Mouse (Mus musculus) cerebellum, adult 8-10 months (tissue): Measurements from ENCODE around the gene Ntng1.
A peak's percentile ranks its signal among the peaks of the same experiment; 100 is the strongest.

Source experiments
- DNase-seq: peaks from one replicate; pipeline ENCODE4 v3.0.0; 2022

Gene Ntng1

DNA sequence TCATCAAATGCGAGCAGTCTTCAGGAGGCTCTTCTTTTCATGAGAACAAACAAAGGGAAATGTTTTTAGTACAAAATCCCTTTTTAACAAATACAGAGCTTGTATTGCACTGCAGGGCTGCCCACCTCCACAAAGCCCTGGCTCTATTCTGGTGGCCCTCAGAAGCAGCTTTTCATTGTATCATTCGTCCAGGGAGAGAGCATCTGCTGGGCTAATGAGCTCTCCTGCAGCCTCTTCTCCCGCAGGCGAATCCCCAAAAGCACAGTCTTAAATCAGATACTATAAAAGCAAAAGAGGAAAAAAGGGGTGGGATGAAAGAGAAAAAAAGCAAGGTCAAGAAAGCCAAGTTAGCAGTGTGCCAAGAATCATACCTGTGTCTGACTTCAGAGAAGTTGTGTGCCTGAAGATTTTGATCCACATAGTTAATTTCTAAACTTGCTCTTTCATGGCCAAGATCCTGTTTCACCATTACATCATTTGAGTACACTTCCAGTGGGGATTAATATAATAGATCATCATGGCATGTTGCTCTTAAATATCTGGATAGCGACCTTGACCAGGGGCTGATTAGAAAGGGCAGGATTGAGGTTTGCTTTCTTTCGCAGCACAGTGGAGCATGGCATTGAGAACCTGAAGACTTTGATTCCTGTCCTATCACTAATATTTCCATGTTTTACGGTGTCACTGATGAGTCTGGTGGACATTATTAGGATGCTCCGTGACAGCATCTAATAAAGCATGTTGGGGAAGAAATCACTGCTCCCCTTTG is 225.7 kb downstream of the Ntng1 start:
- no peak for DNase-seq

DNA sequence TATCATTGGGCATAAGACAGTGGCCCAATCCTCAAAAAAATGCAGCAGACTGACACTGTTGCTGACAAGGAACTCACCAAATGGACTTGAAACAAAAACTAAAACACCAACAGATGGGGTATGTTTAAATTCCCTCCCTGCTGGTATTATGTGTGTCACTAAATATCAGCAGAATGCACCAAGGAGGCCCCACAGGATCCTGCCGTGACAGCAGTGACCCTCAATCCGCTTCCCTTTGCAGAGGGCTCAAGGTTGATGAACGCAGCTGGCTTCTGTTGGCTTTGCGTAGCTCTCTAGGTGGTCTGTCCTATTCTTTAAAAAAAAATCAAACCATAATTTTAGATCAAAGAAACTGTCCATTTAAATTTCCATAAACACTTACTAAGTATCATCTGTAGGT is 226.7 kb downstream of the Ntng1 start:
- no peak for DNase-seq

DNA sequence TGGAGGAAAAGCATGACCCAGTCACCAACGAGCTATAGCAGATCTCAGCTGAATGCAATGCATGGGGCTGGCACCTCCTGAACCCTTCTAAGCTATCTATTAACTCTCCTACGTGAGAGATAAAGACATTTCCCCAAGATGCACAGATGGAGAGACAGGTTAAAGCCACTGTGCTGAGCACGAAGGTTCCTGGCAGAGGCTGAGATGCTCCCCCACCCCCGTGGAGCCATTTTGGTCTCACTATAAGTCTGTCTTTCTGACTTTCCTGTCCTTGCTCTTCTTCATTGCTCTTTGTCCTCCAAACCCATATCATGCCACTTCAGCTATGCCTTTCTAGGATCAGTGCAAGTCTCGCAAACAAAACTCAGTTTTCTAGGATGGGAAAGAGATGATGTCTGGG is 229.6 kb downstream of the Ntng1 start:
- no peak for DNase-seq

DNA sequence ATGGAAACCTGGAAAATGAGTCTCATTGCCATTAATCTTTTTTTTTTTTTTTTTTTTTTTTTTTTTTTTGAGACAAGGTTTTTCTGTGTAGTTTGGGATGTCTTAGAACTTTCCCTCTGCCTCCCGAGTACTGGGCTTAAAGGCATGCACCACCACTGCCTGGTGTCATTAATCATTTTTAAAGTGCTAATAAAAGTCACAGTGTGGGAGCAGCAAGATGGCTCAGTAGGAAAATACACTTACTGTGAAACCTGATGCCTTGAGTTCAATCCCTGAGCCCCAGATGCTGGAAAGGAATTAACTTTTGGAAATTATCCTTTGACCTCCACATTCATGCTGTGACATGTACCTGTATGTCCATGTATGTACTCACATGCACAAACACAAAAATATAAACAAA is 253.2 kb downstream of the Ntng1 start:
- no peak for DNase-seq

DNA sequence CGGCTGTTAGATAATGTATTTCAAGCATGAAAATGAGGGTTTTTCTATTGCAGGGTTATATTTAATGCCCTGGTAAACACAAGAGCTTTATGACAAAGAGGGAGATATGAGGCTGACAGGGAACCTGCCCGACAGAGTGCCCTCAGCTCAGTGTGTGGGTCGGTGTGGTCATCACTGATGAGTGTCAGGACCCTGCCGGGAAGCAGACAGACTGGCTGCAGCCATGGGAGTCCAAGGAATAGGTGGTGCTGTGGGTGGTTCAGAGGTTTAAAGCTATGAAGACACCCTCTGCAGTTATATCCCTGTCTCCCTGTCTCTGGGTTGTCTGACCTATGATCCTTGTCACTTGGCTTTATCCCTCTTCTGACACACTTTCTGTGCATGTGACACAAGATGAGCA is 258.1 kb downstream of the Ntng1 start:
- no peak for DNase-seq

DNA sequence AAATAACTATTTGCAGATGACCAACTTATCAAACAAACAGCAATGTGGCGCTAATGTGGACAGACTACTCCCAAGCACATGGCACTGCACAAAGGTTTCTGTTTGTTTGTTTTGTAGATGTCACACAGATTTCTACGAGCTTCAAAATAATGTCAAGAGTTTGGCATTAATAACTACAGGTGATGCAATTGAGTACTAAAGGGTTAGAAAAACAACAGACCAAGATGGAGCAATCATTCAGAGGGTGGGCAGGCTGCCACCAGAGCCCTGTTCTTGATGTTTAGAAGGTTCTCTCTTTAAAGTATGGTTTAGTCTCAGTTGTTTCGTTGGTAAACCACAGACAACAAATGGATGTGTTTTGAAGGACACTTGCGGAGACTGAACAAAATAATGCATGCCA is 264.8 kb downstream of the Ntng1 start:
- no peak for DNase-seq

DNA sequence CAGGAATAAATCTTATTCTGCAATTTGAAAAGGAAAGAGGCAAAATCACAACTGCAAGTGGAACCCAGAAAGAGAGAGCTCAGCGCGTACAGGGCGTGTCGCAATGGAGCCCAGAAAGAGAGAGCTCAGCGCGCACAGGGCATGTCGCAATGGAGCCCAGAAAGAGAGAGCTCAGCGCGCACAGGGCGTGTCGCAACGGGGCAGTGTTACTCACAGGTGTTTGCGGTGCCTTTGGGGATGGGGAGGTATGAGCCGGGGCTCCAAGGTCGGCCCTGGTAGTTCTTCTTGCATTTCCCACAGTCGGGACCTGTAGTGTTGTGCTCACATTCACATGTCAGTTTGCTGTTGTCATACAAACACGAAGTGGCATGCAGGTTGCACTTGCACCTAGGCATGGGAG is 271.8 kb downstream of the Ntng1 start:
- DNase-seq, result no peak

DNA sequence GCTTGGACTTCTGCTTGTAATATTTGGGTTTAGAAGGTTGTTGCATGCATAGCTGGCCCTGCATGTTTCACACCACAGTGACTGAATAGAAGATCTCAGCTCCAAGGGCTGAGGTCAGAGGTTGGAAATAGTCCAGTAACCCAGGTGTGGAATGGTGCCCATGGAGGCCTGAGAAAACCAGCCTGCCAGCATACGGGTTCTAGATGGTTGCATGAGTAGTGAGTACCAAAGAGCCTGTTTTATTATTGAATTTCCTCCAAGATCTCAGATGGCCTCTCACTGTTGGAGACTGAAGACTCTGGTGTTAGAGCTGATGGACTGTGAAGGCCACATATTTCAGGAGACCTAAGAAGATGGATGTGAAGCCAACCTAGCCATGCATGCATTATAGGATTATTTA is 285.5 kb downstream of the Ntng1 start:
- DNase-seq, result peak; percentile 96

DNA sequence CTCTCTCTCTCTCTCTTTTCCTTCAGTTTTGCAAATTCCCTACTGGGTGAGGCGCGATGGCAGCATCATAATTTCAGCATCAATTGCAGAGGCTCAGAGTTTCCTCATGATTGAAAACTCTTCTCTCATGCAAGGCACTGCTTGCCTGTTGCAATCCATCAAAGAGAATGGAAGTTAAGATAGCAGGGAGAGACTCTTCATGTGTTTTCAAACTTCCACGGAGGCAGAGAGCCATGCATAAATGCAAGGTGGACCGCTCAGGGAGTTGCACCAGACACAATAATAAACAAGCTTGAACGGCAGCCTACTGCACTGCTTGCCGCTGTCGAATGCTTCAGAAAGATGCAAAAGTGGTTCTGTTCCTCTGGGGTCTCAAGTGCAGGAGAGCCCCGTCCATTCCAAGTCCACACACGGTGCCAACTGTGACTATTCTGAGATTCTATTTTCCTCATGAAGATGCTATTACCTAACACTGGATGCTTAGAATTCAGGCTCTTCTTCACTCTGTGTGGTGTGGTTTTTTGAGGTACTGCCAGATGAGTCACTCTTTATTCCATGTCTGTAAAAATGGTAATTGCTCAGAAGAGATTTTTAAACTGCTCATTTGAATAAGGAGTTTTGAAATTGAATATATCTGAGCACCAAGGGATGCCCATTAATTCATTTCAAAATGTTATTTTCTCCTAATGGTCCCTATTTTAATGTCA is 289.2 kb downstream of the Ntng1 start:
- DNase-seq, result no peak

DNA sequence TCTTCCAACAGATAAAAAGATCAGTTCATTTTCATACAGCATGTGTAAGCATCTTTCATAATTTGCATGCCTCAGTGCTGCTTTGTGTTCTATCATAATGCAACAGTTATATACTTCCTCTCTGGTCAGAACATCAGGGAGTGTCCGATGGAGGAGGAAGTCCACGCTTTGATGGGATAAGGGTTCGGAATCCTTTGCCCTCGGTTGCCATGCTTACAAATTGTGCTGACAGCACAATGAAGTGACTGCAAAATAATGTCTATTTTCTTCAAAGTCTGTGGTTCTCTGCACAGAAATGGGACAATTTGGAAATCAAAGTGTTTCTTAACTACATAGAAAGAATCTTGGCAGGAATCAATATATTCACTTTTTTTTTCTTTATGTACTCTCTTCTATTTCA is 297.2 kb downstream of the Ntng1 start:
- DNase-seq, result no peak

DNA sequence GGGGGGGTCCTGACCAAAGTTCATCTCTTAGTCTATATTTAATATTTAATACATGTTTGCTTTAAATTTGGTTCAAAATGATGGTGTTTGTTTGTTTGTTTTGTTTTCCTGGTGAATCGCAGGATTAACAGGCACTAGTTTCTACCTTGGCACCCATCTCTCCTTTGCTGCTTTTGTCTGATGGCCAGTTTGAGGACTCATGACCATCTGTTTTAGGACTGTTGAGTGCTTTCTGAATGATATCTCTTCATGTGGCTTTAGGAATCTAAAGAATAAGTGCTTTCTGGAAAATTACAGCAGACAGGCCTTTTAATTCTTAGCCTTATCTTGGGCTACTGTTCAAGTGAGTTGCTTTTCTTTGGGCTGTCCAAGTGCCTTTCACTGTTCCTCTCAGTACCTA is 318.0 kb downstream of the Ntng1 start:
- peak; percentile 6 for DNase-seq

DNA sequence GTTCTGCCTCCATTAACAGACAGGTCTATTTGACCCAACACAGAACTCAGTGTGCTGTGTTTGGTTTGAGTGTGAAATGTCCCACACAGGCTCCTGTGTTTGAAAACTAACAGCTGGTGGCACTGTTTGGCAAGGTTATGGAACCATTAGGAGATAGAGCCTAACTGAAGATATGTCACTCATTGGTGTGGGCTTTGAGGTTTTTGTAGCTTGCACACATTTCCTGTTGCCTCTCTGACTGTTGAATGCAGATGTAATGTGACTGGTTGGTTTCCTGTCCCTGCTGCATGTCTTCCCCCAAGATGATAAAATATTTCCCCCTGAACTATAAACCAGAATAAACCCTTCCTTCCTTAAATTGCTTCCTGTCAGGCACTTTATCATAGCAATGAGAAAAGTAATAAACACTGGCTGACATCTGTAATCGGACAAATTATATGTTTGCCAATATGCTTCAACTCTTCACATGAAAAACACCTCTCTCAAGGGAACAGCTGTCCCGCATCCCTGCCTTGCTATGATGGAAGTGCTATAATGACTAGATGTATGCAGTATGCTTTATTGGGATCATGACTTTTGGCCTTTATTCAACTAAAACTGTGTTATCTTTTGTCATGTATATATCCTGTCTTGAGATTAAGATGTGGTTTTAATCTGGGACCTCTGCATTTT is 320.9 kb downstream of the Ntng1 start:
- DNase-seq, result no peak

DNA sequence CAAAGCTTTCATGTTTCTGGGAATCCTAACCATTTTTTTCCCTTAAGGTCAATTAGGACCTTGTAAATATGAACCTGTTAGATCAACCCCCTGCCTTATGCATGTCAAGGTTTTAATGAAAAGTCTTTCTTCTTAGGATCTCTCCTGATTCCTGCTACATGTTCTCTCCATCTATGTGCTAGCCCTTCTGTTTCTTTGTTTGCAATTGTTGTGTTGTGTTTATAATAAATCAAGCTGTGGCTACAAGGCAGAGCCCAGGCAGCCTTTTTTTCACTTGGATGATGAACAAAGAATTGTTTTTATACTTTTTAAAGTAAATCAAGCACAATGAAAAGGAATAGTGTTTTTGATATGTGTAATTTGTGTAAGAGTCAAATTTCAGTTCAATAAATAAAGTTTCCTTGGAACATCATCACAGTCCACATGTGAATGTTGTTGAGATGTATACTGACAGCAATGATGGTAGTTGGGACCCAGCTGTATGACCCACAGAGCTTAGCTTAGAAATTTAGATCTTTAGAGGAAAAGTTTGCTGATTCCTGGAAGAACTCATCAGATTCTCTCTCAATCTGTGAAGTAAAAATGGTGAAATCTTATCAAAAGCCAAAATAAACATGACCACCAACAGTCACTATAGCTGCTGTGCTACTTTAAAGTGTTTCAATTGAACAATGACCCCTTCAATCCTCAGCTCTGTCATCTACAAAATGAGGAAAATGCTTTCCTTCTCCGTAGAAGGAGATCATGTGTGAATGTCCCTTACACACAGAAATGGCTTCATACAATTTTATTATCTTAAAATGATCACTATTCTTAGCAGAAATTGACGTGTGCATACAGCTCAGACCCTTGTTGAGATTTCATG is 324.8 kb downstream of the Ntng1 start:
- DNase-seq, result no peak

DNA sequence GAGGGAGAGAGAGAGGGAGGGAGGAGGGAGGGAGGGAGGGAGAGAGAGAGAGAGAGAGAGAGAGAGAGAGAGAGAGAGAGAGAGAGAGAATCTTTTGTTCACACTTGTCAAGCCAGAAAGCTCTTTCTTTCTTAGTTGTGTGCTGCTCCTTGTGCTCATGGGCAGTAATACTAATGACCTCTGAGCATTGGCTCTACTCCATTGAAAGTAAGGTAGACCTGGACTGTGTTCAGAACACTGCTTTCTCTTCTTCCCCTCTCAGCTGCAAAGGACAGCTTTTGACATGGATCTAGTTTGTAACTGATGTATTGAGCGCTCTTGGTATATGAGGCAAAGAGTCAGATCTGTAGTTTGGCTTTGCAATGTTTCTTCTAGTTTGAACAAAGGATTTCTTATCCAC is 334.7 kb downstream of the Ntng1 start:
- DNase-seq, result no peak

DNA sequence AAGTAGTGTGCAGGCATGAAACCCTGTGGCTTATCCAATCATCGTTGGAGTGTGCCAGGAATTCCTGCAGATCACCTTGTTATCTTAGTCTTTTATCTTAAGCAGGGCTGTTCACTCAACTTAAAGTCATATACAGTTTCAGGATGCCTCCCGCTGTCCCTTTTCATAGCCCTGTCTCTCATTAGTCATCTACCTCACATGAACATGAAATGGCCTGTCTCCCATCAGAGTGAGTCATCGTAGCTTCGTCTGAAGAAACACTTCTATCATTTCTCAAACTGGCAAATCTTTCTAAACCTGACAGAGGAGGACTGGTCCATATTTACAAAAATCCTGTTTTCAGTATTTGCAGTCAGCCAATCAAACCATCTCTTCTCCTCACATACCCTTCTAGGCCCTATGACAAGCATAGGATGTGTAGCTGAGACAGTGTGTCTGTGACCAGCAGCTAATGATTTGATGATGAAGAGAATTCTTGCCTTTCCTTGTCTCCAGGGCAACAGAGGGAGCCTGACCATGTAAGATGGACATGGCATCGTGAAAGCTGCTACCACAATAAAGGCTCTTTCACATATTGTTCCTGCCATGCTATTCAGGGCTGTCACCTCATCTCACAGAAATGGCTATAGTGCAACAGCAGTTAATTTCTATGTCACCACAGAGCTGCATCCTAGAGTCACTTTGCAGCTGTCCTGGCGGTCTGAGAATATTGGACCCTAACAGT is 336.4 kb downstream of the Ntng1 start:
- DNase-seq, result no peak

DNA sequence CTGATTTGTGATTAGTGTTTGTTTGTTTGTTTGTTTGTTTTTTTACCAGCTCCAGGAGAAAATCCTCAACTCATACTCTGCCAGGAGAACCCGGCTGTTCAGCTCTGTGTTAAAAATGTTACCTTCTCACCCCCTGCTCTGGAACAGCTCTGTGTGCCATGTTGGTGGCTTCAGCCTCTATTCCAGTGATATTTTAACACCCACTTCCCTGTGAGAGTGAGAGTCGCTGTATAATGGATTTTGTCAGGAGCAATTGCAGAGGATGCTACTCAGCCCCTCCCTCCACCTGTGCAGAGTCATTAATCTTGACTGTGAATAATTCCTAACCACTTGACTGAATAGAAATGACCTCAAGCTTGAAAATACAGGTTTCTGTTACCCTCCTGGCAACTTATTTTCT is 339.7 kb downstream of the Ntng1 start:
- DNase-seq, result no peak

DNA sequence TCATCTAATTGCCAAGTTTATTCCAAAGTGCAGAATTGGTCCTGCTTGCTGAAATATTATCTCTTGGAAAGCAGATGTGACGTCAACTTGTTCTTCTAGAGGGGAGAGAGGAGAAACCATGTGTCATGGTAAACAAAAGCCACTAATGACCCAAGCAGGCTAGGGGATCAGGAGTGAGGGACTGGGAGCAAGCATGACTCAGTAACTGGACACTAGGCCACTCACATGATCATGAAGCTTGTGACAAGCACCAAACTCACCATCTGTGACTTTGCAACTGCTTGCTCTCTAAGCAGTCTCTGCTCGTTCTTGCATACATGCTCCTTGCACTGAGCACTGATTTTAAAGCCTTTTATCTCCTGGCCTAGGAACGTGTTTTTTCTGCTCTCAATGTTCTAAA is 340.2 kb downstream of the Ntng1 start:
- no peak for DNase-seq

DNA sequence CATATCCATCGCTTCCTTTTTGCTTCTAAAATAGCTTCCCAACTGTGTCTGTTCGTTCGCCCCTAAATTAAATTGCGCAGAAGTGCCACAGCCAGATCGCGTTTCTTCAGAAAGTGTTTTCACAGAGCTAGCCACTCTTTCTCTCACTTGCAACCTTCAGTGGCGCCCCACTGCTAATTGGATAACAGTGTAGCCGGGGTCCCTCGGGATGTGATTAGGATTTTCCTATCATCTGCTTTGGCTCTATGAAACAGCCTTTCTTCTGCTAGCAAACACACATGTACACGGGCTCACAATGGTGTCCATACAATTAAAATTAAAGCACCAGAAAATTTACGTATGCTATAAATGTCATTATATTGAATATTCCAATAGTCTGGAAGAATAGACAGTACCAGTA is 346.5 kb downstream of the Ntng1 start:
- DNase-seq, result no peak

DNA sequence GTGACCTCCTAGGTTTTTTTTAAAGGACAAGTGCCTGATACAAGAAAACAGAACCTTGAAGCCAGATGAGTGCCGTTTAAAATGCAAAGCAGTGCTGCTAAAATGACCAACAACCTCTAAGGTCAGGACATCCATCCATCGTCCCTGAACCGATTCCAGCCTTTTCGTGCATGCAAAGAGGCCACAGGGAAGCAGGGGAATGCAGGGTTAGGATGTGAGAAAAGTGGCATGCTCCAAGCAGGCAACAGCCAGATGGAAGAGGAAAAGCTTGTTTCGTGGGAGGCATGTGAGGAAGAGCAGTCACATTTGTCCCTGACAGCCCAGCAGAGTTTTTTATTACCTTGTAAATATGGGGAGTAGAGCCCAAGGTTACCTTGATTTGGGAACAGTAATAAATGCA is 360.6 kb downstream of the Ntng1 start:
- no peak for DNase-seq

DNA sequence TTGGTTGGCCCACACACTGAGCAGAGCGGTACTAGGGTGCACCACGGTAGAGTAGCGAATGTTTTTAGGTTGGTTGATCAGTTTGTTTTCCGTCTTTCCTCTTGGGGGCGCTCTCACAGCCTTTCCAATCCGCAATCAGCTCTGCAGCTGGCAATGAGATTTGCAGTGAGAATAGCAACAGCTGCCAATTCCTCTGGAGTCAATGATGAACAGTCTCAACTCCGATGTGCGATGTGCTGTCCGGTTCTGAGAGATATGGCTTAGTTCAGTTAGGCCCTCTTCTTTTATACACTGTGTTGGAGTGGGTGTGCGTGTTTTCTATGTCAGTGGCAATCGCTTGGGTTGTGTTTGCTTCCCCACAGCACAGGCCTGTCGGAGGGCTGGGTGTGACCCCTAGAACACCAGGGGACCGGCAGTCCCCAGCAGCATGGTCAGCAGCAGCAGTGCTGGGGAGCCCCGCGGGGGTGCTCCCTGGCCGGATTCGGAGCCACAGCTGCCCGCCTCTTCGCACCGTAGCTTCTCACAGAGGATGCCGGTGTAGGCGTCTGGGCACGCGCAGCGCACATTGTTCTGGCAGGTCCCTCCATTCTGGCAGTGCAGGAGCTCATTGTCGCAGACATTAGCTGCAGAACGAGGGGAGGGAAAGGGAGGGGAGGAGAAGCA is 361.4 kb downstream of the Ntng1 start:
- DNase-seq, result peak; percentile 33

DNA sequence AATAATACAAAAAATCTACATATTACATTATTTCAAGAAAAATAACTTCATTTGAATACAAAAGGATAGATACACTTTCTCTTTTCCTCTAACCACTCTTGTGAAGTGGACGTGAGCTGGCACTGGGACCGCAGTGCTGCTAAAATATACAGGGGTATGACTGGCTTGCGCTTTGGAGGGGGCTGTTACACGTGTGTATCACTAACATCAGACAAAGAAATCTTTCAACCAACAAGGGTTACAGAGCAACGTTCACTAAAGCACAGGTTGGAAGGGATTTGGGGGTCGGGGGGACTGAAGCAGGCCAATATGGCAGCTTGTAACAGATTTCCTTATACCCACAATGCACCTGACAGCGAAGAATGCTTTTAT is 361.9 kb downstream of the Ntng1 start:
- DNase-seq, result no peak

DNA sequence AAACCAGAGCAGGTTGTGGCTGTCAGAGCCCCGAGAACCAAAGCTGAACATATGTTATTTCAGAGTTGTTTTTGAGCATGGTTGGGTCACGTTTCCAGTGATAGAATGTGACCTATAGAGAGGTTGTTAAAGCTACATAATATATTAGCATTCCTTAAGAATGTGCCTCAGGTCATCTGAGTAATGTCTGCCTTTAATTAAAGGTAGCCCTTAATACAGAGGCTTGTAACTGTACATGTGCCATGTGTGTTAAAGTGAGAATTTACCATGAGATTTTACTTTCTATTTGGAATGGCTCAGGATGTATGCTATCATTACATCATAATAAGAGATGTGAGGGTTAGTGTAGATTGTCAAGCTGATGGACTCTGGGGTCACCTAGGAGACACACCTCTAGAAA is 368.6 kb downstream of the Ntng1 start:
- no peak for DNase-seq
